Mouse (Mus musculus) erythroblast, embryonic 14.5 days (primary cell): ENCODE measurements around the gene Xylt1.

Experiments used
- GATA1 ChIP-seq: IDR thresholded peaks from 2 replicates; pipeline ENCODE4 v1.6.1; 2012; ENCODE audit warnings: low read length, inconsistent platforms, mixed read lengths
- TAL1 ChIP-seq: IDR thresholded peaks from 3 replicates; pipeline ENCODE4 v1.6.1; 2012; ENCODE audit warnings: low read length, inconsistent platforms, mixed read lengths

DNA sequence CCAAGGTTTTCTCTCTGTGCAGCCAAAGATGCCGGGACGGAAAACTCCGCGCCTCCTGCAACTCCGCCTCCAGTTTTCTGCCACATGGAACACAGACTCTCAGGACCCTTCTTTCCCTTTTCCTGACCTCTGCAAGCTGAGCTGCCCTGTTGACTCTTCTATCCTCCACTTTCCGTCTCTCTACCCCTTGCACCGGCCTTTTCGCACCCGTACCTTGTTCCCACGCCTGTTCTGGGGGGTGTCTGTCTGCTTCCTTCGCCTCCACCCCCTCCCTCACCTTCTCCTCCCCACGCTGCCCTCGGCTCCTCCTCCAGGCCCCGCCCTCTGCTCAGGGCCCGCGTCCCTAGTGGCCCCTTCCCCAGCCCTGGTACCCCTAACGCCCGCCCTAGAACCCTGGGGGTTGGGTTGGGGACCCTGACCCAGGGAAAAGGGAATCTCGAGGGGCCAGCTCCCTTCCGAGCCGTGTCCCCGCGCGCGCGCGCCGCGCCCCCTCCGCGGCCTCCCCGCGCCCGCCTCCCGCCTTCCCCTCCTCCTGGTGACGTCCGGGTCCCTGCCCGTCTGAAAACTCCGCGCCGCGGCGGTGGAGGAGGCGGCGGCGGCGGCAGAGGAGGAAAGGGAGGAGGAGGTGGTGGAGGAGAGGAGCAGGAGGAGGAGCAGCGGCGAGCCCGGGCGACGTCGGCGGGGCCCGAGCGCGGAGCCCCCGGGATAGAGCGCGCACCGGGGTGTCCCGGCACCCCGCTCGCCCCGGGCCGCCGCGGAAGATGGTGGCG, at the start of gene Xylt1:
- no peak for TF ChIP-seq GATA1
- no peak for TF ChIP-seq TAL1
